Mouse (Mus musculus) neural tube, postnatal 0 days (tissue): Measurements from ENCODE around the gene Calhm6. TPM values are rescaled to one million over a fixed set of nuclear protein-coding genes. Genes with fewer than 3 reads are reported as not detected.

ENCODE experiments used
- polyA plus RNA-seq: library from polyadenylated mRNA; unstranded; fragments of >200 nt; fragmentation: Nextera tagmentation; extraction: Ambion mirVana; gene quantifications from 2 replicates; pipeline ENCODE4 v1.2.1, GENCODE M21; 2015

Calhm6 gene
- polyA plus RNA-seq = 1.3 and 1.4 TPM in 2 replicates

DNA sequence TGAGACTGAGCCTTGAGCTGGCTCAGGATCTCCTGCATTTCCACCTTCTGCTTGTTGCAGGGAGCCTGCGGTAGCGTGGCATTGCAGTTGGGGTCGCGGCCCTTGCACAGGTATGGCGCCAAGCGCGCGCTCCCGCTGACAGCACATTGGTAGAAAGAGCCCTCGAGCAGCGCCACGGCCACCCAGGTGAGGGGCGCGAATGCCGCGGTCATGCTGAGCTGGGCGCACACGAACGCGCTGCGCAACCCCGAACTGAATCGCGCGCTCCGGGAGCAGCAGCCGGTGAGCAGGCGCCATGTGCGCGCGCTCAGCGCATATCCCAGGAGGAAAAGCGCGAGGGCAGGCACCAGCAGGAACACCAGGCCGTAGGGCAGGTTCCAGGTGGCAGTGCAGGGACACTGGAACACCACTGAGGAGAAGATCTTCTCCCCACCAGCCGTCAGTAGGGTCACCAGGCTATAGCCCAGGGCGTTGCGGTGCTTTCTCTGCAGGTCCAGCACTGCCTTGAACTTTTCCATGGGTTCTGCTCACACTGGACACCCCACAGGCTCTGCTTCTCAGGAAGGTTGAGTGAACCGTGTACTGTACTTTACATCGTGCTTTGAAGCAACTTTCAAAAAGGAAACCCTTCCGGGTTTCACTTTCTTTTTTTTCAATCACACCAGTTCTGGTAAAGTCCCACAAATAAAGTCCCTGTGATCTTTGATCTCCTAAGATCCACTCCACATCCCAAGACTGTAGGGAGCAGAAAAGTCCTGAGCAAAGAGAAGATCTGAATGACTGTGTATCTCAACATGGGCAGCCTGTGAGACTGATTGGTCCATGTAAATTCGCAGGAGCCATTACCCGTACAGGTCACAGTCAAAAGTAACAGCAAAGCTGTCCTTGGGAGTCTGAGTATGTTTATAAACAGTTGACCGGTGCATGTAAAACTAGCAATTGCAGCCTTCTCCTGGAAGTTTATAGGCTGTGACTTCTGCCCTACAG lies at the start of gene Calhm6:
Calhm6 (minus strand) TSS at position 593 of the 987 bp plus-strand sequence.

DNA sequence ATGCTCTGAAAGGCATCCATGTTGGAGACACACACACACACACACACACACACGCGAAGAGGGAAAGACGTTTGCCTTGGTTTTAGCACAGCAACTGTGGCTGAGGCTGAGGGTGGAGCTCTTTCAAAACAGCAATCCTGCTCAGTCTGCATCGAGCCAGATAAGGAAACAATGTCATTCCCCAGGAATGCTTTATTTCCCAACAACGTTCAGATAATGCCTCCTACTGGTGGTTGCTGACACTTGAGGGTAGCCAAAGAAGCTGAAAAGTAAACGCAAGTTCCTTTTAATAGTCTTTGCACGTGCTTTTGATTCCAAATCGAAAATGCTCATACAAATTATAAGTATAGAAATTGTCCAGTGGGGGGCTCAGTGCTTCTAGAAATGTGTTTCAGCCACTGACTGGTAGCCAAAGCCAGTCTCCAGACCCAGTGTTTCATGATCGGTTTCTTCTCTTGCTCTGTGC lies 31.3 kb downstream of the Calhm6 start, which contains the start of gene Calhm5:
Calhm5 (minus strand) TSS at position 102 of the 466 bp plus-strand sequence.

Other genes with a start within 250 kb of the Calhm6 start
- 1.3 and 1.6 TPM in 2 replicates for gene Rsph4a, start 222.9 kb downstream of the Calhm6 start, polyA plus RNA-seq
- gene Zup1, start 176.7 kb downstream of the Calhm6 start, polyA plus RNA-seq = 14.1 and 14.5 TPM in 2 replicates
- 145 and 154 TPM in 2 replicates for gene Rwdd1, start 108.4 kb downstream of the Calhm6 start, polyA plus RNA-seq
- 0.34 and 0.60 TPM in 2 replicates for gene Trappc3l, start 90.4 kb downstream of the Calhm6 start, polyA plus RNA-seq
- gene Calhm4, start 83.7 kb downstream of the Calhm6 start, polyA plus RNA-seq = 0.08 TPM in 1 of 2 replicates, not detected in the other
- gene Calhm5, start 31.5 kb downstream of the Calhm6 start, polyA plus RNA-seq = 2.0 TPM in 2 replicates
- 6.7 and 7.5 TPM in 2 replicates for gene Dse, start 79.7 kb upstream of the Calhm6 start, polyA plus RNA-seq
- gene Tspyl1, start 154.2 kb upstream of the Calhm6 start, polyA plus RNA-seq = 124 and 136 TPM in 2 replicates
- 424 and 433 TPM in 2 replicates for gene Tspyl4, start 169.5 kb upstream of the Calhm6 start, polyA plus RNA-seq